Mouse (Mus musculus): ENCODE measurements around the gene Dcst2. TPM values are rescaled to one million over a fixed set of nuclear protein-coding genes. Genes with fewer than 3 reads are reported as not detected.

Gene Dcst2
- total RNA-seq, 1 experiment from 2014 or later, result 0.76 TPM

DNA sequence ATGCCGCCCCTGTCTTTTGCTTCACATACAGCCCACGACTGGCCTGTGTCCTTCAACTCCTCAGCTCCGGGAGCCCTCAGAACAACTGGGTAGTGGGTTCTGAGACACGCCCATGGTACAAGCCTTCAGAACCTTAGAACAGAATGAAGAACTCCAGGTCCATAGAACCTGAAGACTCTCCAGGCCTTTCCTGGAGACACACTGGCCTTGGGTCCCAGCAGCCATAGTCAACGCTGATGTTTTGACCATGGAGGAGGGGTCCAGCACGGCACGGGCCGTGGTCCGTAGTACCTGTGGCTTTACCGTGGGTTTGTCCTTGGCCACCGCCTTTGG is 3.3 kb downstream of the Dcst2 start, which contains the start of gene Dcst1:
TSS of gene Dcst1 (minus strand) at position 101 of the 333 bp plus-strand sequence.
- no peak for DNase-seq

DNA sequence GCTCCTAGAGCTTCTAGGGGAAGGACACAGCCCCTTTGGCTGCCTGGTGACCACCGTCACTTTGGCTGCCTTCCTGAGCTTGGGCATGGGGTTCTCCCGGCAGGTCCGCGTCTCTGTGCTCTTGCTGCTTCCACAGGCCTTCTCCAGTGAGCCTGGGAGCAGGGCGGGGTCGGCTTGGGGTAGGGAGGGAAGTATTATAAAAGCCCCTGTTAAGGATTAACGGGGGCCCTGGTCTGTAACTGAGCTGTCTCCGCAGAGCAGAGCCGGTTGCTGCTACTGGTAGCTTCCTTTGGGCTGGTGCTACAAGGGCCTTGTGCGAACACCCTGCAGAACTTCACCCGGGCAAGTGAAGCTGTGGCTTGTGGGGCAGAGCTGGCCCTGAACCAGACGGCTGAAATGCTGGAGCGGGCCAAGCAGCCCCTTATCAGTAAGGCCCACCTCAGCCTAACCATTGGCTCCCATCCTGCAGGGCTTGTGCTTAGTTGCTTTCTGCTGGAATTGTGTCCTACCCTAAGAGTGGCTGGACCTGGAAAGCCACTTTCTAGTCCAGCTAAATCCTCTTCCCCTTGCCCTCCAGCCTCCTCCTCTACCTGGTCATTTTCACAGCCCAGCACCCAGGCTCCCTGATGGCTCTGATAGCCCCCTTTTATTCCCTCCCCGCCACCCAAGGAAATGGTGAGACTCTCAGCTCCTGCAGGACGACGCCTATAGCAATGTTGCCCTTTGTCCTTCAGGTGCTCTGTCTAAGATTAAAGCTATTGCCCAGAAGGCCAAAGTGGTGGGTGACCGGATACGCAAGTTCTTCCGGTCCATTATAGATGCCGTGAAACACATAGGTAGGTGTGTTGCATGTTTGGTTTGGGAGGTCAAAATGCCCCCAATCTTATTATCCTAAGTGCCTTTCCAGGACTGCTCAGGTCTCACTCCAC is 4.0 kb downstream of the Dcst2 start:
- DNase-seq, result no peak

DNA sequence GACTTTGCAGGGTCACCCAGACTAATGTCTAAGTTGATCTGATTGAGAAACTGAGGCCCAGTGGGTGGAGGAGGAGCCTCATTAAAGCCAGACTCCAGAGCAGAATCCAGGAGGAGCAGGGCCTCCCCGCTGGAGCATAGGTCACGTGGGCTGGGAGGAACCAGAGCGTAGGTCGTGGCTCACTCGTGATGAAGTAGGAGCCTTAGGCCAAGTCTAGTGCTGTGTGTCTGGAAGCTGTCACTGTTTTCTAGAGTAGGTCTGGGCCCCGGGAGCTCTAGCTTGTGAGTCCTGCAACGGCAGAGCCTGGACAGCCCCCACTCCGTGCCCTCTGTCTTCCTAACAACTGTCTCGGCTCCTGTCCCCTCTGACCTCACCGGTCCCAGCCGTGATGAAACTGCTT is 5.6 kb downstream of the Dcst2 start:
- no peak for DNase-seq

DNA sequence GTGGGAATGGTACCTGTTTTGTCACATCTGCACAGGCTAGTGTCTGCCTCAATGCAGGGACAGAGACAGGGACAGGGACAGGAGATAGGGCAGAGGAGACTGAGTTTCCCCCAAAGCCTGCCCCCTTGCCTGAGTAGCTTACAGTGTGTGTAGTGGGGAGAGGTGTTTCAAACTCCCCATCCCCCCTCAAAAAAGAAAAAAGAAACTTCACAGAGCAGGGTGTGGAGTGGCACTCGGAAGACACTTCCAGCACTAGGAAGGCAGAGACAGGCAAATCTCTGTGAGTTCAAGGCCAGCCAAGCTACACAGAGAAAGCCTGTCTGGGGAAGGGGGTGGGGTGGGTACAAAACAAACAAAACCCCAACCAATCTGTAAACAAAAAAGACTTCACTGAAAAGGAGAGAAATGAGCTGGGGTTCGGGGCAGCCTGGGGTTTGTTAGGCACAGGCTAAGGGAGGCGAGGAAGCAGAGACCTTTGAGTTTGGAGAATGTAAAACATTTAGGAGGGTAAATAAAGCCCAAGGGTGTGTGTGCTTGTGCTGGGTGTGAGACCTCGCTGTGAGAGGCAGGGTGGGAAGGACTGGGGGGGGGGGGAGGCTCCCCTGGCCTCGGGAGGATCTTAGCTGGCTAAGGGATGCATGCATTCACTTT is 11.9 kb downstream of the Dcst2 start:
- no peak for DNase-seq

DNA sequence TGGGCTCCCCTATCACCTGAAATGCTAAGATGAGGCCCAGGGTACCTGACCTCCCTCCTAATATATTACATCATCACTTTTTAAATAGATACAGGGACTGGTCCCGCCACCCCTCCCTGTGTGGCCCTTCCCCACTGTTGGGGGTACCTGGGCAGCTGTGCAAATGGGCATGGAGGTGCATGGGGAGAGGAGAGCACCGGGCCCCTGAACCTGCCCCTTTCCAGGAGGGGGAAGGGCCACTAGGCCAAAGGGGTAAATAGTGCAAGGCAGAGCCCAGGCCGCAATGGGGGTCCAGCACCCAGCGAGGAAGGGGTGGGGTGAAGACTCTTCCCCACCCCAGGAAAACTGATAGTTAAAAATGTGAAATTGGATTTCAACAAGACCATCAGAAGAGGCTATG is 16.1 kb downstream of the Dcst2 start:
- DNase-seq, result no peak

DNA sequence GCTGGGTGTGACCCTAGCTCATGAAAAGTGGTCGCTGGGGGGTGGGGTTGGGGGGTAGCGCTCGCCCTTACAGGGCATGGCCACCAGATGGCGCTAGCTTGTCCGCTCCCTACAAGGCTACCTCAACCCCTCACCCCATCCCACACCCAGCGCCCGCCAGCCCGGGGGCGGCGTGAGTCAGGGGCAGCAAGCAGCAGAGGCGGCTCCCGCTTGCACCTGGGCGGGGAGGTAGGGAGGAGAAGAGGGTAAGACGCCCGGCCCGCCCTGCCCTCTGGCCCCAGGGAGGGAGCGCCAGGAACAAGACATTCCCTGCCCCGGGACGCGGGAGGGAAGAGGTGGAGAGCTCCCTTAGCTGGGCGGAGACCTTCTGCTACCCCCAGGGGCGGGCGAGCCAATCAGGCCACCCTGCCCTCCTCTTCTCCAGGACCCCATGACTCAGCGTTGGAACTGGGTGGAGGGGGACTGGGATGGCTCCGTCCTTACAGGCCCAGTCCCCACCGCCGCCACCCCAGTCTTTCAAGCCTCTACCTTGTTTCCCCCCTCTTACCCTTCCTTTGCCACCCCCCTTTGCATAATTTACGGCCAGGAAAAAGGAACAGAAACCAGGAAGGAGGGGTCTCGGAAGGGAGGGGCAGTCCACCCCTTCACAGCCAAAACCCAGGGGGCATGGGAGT is 16.8 kb downstream of the Dcst2 start:
- peak; percentile 70 for DNase-seq

DNA sequence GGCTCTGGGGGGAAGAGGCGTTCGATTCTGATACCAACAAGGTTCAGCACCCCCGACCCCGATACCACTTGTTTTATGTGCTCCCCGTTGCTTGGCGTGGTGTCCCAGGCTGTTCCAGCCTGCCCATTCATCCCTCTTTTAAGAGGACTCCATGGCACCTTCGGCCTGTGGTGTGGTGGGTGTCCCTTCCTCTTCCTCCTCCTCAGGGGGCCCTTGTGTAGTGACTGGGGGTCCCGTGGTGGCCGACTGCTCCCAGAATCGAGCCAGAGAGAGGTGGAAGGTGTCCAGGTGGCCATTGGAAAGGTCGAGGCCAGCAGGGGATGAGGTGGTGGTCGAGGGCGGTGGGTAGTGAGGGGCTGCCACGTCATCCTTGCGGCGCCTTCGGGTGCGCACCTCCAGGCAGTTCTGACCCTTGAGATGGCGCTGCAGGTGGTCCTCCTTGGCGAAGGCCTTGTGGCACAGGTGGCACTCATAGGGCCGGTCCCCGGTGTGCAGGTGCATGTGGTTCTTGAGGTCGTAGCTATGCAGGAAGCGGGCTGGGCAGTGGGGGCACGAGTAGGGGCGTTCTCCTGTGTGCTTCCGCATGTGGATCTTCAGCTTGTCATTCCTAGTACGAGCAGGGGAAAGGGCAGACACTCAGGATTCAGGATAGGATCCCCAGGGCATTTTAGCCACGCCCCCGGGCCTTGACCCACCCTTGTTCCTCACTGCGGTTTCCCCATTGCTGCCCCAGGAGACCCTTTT is 17.8 kb downstream of the Dcst2 start:
- no peak for DNase-seq

DNA sequence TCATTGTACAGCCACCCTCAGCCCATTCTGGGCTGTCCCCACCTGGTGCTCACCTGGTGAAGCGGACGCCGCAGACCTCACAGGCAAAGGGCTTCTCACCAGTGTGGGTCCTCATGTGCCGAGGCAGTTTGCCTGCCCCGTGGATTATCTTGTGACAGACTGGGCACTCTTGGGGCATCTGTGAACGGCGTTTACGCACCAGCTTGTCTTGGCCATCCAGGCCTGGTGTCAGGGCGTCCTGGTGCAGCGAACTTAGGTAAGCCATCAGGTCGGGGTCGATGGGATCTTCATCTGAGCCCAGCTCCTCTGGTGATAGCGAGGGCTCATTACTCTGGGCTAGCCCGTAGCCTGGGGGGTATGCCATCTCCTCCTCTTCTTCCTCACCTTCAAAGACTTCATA is 18.5 kb downstream of the Dcst2 start:
- DNase-seq, result no peak

DNA sequence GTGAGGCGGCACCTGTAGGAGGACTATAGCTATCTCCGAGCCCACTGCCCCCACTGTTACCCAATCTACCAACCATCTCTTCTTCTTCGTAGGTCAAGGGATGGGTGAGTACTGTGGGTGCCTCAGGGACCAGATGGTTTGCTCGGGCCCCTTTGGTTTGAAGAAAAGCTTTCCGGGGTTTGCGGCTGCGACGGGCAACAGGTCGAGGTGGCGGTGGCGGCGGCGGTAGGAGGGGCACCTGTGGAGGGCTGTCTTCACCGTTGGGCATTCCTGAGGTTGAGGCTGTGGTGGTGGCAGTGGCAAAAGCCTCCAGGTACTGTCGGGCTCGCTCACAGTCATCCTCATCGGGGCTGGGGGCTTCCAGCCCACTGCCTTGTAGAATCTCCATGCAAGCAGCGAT is 18.9 kb downstream of the Dcst2 start:
- DNase-seq, result no peak

DNA sequence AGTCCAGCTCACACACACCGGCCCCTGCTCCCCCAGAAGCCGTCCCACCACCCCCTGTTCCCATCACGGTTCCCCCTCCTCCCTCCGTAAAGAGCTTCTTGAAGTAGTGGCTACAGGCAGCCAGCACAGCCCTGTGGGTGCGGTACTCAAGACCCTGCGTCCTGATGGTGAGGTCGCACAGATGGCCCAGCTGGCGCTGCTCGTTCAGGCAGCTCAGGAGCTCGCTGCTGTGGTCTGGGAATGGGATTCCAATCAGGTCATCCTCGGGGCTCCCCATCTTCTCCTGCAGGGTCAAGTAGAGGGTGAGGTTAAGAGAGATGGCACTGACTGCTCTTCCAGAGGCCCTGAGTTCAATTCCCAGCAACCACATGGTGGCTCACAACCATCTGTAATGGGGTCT is 19.5 kb downstream of the Dcst2 start:
- no peak for DNase-seq

DNA sequence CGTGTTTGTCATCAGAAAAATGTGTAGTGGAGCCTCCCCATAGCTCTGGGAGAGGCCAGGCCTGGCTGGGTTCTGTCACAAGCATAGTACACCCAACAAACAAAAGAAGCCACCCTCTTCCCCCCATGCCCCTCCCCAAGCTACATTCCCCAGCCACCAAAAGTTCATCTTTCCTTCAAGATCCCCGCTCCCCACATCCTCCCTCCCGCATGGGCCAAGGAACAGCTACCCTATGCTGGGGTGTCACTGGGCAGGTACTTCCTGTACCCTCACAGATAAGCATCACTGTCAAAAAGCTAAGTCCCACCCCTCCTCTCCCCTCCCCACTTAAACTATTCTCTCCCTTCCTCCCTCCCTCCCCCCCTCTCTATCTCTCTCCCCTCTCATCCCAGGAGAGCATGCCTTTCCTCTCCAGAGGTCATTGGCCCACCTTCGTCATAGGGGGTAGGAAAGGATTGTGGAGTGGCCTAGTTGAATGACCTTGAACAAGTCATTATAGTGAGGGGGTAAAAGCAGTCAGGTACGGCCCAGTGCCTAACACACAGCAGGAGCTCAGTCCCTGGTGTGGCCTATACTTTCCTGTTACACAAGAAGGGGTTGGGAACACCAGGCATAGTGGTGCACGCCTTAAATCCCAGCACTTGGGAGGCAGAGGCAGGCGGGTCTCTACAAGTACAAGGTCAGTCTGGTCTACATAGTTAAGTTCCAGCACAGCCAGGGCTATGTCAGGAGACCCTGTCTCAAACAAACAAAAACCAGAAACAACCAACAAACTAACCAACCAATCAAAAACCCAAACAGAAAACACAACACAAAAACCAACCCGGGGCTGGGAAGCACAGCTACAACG is 20.5 kb downstream of the Dcst2 start:
- no peak for DNase-seq

DNA sequence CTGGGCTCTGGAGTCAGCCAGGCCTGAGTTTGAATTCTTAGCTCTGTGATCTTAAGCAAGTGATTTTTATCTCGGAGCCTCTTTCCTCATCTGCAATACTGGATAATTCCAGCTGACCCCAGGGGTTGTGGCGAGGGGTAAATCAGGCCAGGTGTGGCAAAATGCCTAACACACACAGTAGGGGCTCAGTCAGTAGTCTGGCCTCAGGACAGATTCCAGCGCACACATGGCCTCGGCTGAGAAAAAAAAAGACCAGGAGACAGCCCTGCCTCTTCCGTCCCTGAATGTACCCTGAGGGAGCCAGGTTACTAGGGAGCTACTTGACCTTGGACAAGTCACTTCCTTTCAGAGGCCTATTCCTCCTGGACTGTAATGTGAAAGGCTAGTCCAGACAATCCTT is 21.2 kb downstream of the Dcst2 start:
- no peak for DNase-seq

DNA sequence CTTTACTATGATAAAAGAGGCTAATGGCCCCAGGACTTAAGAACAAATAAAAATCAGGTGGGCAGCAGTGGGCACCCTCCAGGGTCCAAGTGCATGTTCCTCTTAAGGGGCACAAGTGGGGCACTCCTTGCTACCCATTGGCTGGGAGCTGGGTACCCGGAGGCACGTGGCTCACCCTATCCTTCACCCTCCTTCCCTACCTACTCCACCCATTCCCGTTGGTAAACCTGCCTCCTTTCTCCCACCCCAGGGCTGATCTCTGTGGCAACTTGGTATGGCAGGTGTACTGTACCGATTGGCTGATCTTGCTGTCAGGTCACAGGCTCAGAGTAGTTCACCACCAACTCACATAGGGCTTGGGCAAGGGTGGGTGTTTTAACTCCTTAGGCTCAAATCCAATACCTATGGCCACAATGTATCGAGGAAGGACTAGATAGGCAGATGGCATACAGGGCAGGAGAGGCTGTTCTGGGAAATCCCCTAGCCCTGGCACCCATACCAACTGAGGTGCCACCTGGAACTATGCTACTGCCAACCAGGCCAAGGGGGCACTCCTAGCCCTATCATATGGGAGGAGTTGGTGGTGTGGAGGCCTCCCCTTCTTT is 22.0 kb downstream of the Dcst2 start:
- no peak for DNase-seq

DNA sequence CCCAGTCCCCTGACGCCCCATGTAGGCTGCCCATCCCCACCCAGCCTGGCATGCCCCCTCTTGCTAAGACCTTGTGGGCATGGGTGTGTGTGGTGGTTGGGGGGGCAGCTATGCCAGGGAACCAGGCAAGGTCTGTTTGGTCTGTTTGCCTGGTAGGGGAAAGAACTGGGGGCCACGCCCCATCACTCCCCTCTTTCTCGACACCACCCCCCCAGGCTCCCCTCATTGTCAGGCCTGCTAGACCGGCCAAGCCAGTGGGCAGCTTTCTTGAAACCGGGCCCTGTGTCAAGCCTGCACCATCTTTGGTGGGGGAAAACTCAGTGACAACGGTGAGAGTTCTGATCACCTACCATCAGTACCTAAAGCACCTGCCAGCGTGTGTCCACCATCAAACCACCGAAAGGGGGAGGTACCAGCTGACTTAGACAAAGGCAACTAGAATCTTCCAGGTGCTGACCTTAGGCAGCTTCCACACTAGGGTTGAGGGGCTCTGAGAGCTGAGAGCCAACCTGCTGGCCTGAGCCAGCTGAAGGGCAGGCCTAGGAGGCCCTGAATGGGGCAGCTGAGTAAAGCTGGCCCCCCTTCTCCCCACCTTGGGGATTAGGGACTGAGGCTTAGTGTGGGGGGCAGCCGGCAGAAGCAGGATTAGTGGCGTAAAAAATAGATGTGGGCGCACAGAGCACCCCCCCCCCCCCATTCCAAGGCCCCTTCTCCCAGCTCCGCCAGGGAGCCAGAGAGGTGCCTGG is 22.7 kb downstream of the Dcst2 start:
- DNase-seq, result no peak

DNA sequence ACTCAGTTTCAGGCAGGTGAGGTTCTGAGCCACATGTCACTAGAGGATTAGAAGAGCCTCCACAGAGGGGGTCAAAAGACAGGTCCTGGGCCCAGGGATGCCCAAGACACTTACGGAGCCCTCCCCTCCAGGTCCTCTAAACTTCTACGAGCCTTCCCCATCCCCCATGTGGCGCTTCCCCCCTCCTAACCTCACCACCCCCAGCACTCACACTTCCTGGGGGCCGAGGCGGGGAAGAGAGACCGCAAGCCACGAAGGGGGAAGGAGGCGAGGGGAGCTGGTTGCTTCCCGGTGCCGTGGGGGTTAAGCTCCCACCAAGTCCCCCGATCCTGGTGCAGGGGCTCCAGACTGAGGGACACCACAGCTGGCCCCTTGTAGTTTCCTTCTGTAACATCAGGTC is 23.7 kb downstream of the Dcst2 start:
- no peak for DNase-seq

DNA sequence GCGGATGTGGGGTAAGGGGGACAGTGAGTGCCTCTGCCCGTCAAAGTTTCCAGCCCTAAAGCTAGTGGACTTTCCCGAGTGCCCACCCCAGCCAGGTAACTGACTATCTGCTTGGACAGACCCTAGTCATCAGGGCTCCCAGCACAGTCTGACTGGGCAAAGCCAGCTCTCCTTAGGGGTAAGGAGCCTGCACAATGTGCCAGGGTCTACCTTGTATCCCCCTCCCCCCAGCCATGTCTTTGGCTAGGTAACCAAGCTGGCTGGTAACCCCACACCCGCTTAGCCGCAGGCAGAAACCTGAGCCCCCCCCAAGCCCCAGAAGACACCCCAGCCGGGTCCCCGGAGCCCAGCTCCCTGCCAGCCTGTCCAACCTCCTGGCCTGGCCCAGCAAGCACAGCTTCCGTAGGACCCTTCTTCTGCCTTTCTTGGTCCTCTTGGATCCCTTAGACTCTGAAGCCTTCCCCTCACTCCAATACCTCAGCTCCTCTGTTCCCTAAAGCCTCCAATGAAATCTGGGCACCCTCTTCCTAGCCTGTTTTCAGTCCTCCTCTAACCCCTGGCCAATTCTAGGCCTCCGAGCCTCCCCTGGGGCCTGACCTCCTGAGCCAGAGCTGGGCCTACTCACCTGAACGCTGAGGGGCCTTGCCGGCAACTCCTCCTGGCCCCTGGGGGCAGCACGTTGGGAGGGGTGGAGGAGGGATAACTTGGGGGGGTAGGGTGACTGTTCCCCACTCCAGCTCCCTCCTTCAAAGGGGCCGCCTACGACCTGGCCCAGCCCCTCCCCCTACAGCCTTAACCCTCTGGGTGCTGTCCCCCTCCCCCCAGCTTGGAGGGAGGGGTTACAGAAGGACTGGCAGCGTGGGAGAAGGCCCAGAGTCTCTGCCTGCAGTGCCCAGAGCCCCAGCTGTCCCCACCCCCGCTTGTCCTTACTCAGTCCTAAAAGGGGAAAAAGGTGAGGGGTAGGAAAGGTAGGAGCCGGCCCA is 25.0 kb downstream of the Dcst2 start:
- no peak for DNase-seq

DNA sequence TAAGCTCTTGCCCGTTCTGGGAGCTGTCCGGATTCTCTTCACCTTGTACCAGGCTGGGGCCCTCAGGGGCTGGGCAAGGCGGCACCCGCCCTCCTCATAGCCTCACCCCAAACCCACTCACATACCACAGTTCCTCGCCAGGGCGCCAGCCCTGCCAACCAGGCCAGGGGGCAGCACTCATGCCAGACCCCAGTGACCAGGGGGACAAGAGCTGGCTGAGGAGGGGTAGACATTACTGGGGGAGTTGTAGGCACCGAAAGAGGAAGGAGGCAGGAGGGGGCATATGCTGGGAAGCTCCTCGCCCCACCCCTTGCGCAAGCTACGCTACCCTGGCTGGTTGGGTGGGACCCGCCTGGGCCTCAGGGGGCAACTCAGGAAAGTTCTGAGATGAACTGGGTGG is 25.9 kb downstream of the Dcst2 start:
- DNase-seq, result peak; percentile 43

DNA sequence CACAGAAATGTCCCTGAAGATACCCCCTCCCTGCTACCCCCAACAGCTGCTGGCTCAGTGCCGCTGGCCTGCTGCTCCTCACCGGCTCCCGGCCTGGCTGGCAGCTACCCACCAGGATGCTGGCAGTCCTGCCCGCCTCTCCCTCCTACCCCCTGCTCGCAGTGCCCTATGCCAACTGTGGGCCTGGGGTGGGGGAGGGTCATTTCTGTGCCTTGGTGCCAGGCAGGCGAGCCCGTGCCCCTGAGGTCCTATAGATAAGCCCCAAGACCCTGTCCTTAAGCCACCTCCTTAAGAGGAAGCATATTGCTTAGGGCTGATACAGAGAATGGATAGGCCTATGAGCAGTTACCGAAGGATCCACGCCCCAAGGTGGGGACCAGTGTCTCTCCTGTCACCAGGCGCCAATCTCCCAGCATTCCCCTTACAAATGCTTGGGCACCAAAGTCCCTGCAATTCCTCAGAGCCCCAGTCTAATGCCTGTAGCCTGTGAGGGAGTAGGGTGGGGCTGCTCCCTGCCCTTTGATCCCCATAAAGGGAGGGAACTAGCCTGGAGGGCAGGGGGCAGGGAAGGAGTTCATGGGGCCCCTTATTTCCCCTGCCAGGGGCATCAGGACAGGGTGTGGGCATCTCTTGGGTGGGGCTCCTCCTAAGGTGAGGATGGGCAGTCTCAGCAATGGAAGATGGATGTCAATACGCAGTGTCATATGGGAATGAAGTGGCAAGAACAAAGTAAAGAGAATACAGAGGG is 26.5 kb downstream of the Dcst2 start:
- DNase-seq, result peak; percentile 64
